Mouse (Mus musculus): ENCODE data around the gene Herc3. TPM values are rescaled to one million over a fixed set of nuclear protein-coding genes. Genes with fewer than 3 reads are reported as not detected.

Herc3 gene
- total and polyA plus RNA-seq, 3 experiments: 27.4 to 54.3 (median 27.6) TPM

- intact Hi-C loops (cut with DNase I): no loop called here
- H3K27ac ChIP-seq: no peak overlapping the region
- H3K4me3 ChIP-seq: no peak overlapping the region
- H3K9ac ChIP-seq (ENCODE audit: low read depth, low read length): no peak overlapping the region
- no peaks in the 10 kb centered on the region for H3K4me1 ChIP-seq (ENCODE audit: control insufficient read depth, insufficient read depth, low read length)
- no peak for DNase-seq
- H3K27me3 ChIP-seq (ENCODE audit: control insufficient read depth, insufficient read depth, low read length): no peaks in the 10 kb centered on the region
- H3K36me3 ChIP-seq (ENCODE audit: control insufficient read depth, insufficient read depth, low read length): peaks cover 3% of the 10 kb centered on the region
- 72% methylated on average over 6 of the region's 6 CpGs for WGBS
- TF ChIP-seq EP300 (IDR thresholded peaks at IDR 0.05; ENCODE audit: insufficient read depth, low read depth, low read length) (no peak), POLR2A (IDR thresholded peaks at IDR 0.05; ENCODE audit: insufficient read depth, low read depth, low read length) (no peak), CTCF (IDR thresholded peaks at IDR 0.05) (peak; percentile 22)
- H3K79me2 ChIP-seq (replicated peaks; ENCODE audit: control insufficient read depth, insufficient read depth, low read length): no peaks in the 10 kb centered on the region; the same call in 1 of the 2 replicates
Measured at GRCm38 (mm10) chr6:58882271-58882670, 51.0 kb downstream of the Herc3 start.

- intact Hi-C loops (cut with DNase I): no loop called here
- H3K4me1 ChIP-seq (ENCODE audit: control insufficient read depth, insufficient read depth, low read length): no peaks in the 10 kb centered on the region
- 86% methylated on average over 3 of the region's 3 CpGs for WGBS
- H3K27me3 ChIP-seq (ENCODE audit: control insufficient read depth, insufficient read depth, low read length): no peaks in the 10 kb centered on the region
- no peak overlapping the region for H3K27ac ChIP-seq
- H3K4me3 ChIP-seq: no peak overlapping the region
- no peak overlapping the region for H3K9ac ChIP-seq (ENCODE audit: low read depth, low read length)
- H3K36me3 ChIP-seq (ENCODE audit: control insufficient read depth, insufficient read depth, low read length): peaks cover 4% of the 10 kb centered on the region
- DNase-seq: no peak
- TF ChIP-seq EP300 (IDR thresholded peaks at IDR 0.05; ENCODE audit: insufficient read depth, low read depth, low read length): no peak
- TF ChIP-seq POLR2A (IDR thresholded peaks at IDR 0.05; ENCODE audit: insufficient read depth, low read depth, low read length): no peak
- TF ChIP-seq CTCF (IDR thresholded peaks at IDR 0.05): no peak
- no peaks in the 10 kb centered on the region for H3K79me2 ChIP-seq (replicated peaks; ENCODE audit: control insufficient read depth, insufficient read depth, low read length)
Measured at GRCm38 (mm10) chr6:58889917-58890316, 58.7 kb downstream of the Herc3 start.

- Histone ChIP-seq H3K4me1 (ENCODE audit: control insufficient read depth, insufficient read depth, low read length) (no peaks in the 10 kb centered on the region), H3K36me3 (ENCODE audit: control insufficient read depth, insufficient read depth, low read length) (peaks cover 12% of the 10 kb centered on the region), H3K27ac (no peak overlapping the region), H3K9ac (ENCODE audit: low read depth, low read length) (no peak overlapping the region), H3K27me3 (ENCODE audit: control insufficient read depth, insufficient read depth, low read length) (no peaks in the 10 kb centered on the region), H3K79me2 (replicated peaks; ENCODE audit: control insufficient read depth, insufficient read depth, low read length) (no peaks in the 10 kb centered on the region), H3K4me3 (no peak overlapping the region)
- WGBS: 64% methylated on average over 6 of the region's 6 CpGs
- DNase-seq: no peak
- no peak for TF ChIP-seq CTCF (IDR thresholded peaks at IDR 0.05)
- no peak for TF ChIP-seq POLR2A (IDR thresholded peaks at IDR 0.05; ENCODE audit: insufficient read depth, low read depth, low read length)
- no peak for TF ChIP-seq EP300 (IDR thresholded peaks at IDR 0.05; ENCODE audit: insufficient read depth, low read depth, low read length)
- intact Hi-C loops (cut with DNase I): no loop called here
Measured at GRCm38 (mm10) chr6:58893307-58893706, 62.0 kb downstream of the Herc3 start.

- H3K9ac ChIP-seq (ENCODE audit: low read depth, low read length): no peak overlapping the region
- H3K36me3 ChIP-seq (ENCODE audit: control insufficient read depth, insufficient read depth, low read length): peaks cover 14% of the 10 kb centered on the region
- no peak overlapping the region for H3K27ac ChIP-seq
- H3K4me3 ChIP-seq: no peak overlapping the region
- no peak for TF ChIP-seq CTCF (IDR thresholded peaks at IDR 0.05)
- no peak for TF ChIP-seq POLR2A (IDR thresholded peaks at IDR 0.05; ENCODE audit: insufficient read depth, low read depth, low read length)
- no peak for TF ChIP-seq EP300 (IDR thresholded peaks at IDR 0.05; ENCODE audit: insufficient read depth, low read depth, low read length)
- H3K4me1 ChIP-seq (ENCODE audit: control insufficient read depth, insufficient read depth, low read length): no peaks in the 10 kb centered on the region
- intact Hi-C loops (cut with DNase I): no loop called here
- no peaks in the 10 kb centered on the region for H3K27me3 ChIP-seq (ENCODE audit: control insufficient read depth, insufficient read depth, low read length)
- WGBS: 92% methylated on average over 4 of the region's 4 CpGs
- H3K79me2 ChIP-seq (replicated peaks; ENCODE audit: control insufficient read depth, insufficient read depth, low read length): no peaks in the 10 kb centered on the region
- no peak for DNase-seq
Measured at GRCm38 (mm10) chr6:58894994-58895393, 63.7 kb downstream of the Herc3 start.

GRCm38 (mm10) chr6:58896648-58897047, 65.4 kb downstream of the Herc3 start:
- Histone ChIP-seq H3K36me3 (ENCODE audit: control insufficient read depth, insufficient read depth, low read length) (peaks cover 12% of the 10 kb centered on the region), H3K9ac (ENCODE audit: low read depth, low read length) (no peak overlapping the region), H3K27ac (peak overlapping the region; percentile 64), H3K4me1 (ENCODE audit: control insufficient read depth, insufficient read depth, low read length) (no peaks in the 10 kb centered on the region), H3K79me2 (replicated peaks; ENCODE audit: control insufficient read depth, insufficient read depth, low read length) (no peaks in the 10 kb centered on the region), H3K4me3 (no peak overlapping the region), H3K27me3 (ENCODE audit: control insufficient read depth, insufficient read depth, low read length) (no peaks in the 10 kb centered on the region)
- 66% methylated on average over 3 of the region's 3 CpGs for WGBS
- TF ChIP-seq EP300 (IDR thresholded peaks at IDR 0.05; ENCODE audit: insufficient read depth, low read depth, low read length) (no peak), POLR2A (IDR thresholded peaks at IDR 0.05; ENCODE audit: insufficient read depth, low read depth, low read length) (no peak), CTCF (IDR thresholded peaks at IDR 0.05) (no peak)
- peak in 1 of 2 experiments; percentile 9 for DNase-seq
- intact Hi-C loops (cut with DNase I): no loop called here

- no peak for DNase-seq
Measured at GRCm38 (mm10) chr6:58899076-58899475, 67.8 kb downstream of the Herc3 start.

More at GRCm38 (mm10) chr6:58899076-58899475, 67.8 kb downstream of the Herc3 start:
- no peaks in the 10 kb centered on the region for H3K27me3 ChIP-seq (ENCODE audit: control insufficient read depth, insufficient read depth, low read length)
- intact Hi-C loops (cut with DNase I): no loop called here
- 98% methylated on average over 3 of the region's 3 CpGs for WGBS
- TF ChIP-seq POLR2A (IDR thresholded peaks at IDR 0.05; ENCODE audit: insufficient read depth, low read depth, low read length): no peak
- TF ChIP-seq CTCF (IDR thresholded peaks at IDR 0.05): no peak
- no peak for TF ChIP-seq EP300 (IDR thresholded peaks at IDR 0.05; ENCODE audit: insufficient read depth, low read depth, low read length)
- H3K9ac ChIP-seq (ENCODE audit: low read depth, low read length): no peak overlapping the region
- peaks cover 10% of the 10 kb centered on the region for H3K36me3 ChIP-seq (ENCODE audit: control insufficient read depth, insufficient read depth, low read length)
- no peaks in the 10 kb centered on the region for H3K4me1 ChIP-seq (ENCODE audit: control insufficient read depth, insufficient read depth, low read length)
- H3K27ac ChIP-seq: no peak overlapping the region
- H3K4me3 ChIP-seq: no peak overlapping the region
- no peaks in the 10 kb centered on the region for H3K79me2 ChIP-seq (replicated peaks; ENCODE audit: control insufficient read depth, insufficient read depth, low read length)
